Mouse (Mus musculus) liver, postnatal 0 days (tissue): ENCODE data around the gene Gpbar1.

Source experiments
- CTCF ChIP-seq: sonication (generic); IDR thresholded peaks from 2 replicates; pipeline ENCODE4 v1.5.1; 2016; ENCODE audit warnings: antibody characterized with exemption, low read depth
- EP300 ChIP-seq: IDR thresholded peaks from 2 replicates; pipeline ENCODE4 v1.6.1; 2016; ENCODE audit warnings: antibody characterized with exemption, low read depth, mild to moderate bottlenecking

DNA sequence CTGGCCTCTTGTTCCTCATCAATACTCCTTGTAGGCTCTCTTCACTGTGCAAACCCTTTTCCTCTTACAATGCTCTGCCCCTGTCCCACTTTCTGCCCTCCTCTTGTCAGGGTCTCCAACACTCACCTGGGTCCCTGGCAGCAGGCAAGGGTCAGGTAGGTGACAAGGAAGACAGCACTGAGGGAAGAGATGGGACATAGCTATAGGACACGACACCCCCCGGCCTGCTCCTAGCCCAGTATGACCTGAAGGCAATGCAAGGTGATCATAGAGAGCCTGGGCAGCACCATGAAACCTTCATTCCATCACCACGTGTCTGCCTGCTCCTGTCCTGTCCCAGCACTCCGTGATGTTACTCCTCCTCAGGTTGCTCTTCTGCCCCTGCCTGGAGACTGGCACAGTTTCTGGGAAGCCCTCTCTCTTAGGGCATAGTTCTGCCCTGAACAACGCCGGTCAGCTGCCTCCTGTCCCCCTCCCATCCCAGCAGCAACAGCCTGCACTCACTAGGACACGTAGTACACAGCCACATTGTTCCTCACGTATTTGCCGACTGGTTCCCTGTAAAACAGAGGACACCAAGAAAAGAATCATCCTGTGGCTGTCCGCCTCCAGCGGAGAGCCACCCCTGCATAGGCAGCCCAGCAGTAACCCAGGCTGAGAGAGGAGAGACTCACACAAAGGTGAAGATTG is 14.1 kb downstream of the Gpbar1 start:
- TF ChIP-seq CTCF (no peak), EP300 (no peak)
